Mouse (Mus musculus) heart, embryonic 16.5 days (tissue): ENCODE data around the gene Sgsm1. TPM values are rescaled to one million over a fixed set of nuclear protein-coding genes. Genes with fewer than 3 reads are reported as not detected.
"Not testable (repeated sequence)": the region's sequence is repeated elsewhere in the genome, so short reads cannot be mapped to it uniquely, and the experiment has no call there.

Source experiments
- ATAC-seq: fragments of 200-750 bp; cut with Nextera tagmentation; replicated peaks from 2 replicates; pipeline ENCODE4 v1.8.0; 2017; ENCODE audit warnings: moderate number of reproducible peaks; ENCODE audit not compliant: insufficient read depth, low FRiP score; ENCODE audit errors: extremely low read depth
- H3K27ac ChIP-seq: fragments of 300-500 bp; sonication (generic); 2 replicates; pipeline ENCODE4 v1.5.1; 2014; ENCODE audit warnings: mild to moderate bottlenecking, low read length, control low read depth, moderate library complexity
- H3K27me3 ChIP-seq: fragments of 300-500 bp; sonication (generic); 2 replicates; pipeline ENCODE4 v1.6.1; 2014; ENCODE audit warnings: low read length, mixed read lengths; ENCODE audit not compliant: control insufficient read depth, insufficient read depth
- H3K36me3 ChIP-seq: fragments of 300-500 bp; sonication (generic); 2 replicates; pipeline ENCODE4 v1.6.1; 2014; ENCODE audit not compliant: control insufficient read depth, insufficient read depth
- H3K4me1 ChIP-seq: fragments of 300-500 bp; sonication (generic); 2 replicates; pipeline ENCODE4 v1.6.1; 2014; ENCODE audit warnings: low read length, mixed read lengths; ENCODE audit not compliant: control insufficient read depth, insufficient read depth
- H3K4me2 ChIP-seq: fragments of 300-500 bp; sonication (generic); 2 replicates; pipeline ENCODE4 v1.6.1; 2014; ENCODE audit warnings: low read depth, mild to moderate bottlenecking, control low read depth, low read length
- H3K4me3 ChIP-seq: fragments of 300-500 bp; sonication (generic); 2 replicates; pipeline ENCODE4 v1.5.1; 2014; ENCODE audit warnings: mild to moderate bottlenecking, control low read depth, low read length
- H3K9ac ChIP-seq: fragments of 300-500 bp; sonication (generic); 2 replicates; pipeline ENCODE4 v1.6.1; 2014; ENCODE audit warnings: low read length, control low read depth
- H3K9me3 ChIP-seq: fragments of 300-500 bp; sonication (generic); replicated peaks from 2 replicates; pipeline ENCODE4 v1.6.1; 2016; ENCODE audit warnings: low read length; ENCODE audit not compliant: control insufficient read depth
- WGBS: fragments of 180-500 bp; shearing (Covaris S2); extraction: QIAGEN DNeasy Blood & Tissue Kit; methylation state at CpG from one replicate; pipeline ENCODE4 v1.1.7; 2014; 5-methylcytosine and 5-hydroxymethylcytosine counted together
- polyA plus RNA-seq: library from polyadenylated mRNA; unstranded; fragments of >200 nt; fragmentation: Nextera tagmentation; extraction: Ambion mirVana; gene quantifications from 2 replicates; pipeline ENCODE4 v1.2.1, GENCODE M21; 2015

The Sgsm1 gene
- polyA plus RNA-seq, 1 experiment from 2014 or later, result 1.0 TPM

DNA sequence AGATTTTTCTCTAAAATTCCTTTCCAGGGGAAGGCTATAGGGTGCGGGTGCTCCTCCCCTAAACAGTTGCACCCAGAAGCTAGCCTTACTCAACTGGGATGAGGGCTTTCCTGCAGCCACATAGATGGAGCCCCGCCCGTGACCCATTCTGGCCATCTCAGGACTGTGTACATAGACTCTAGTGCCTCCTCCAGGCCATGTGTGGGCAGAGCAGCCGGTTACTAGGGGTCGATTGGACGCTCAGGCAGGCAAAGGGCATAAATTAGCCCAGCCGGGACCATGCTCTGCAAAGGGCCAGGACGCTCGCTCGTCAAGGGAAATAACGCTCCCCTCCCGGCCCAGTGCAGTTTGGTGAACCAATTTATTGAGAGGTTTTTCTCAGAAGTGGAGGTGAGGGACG is 38.0 kb upstream of the Sgsm1 start:
- Histone ChIP-seq H3K9ac (no peak overlapping the region), H3K27me3 (peaks cover 81% of the 10 kb centered on the region), H3K36me3 (no peaks in the 10 kb centered on the region), H3K4me2 (no peak overlapping the region), H3K27ac (no peak overlapping the region), H3K9me3 (no peaks in the 10 kb centered on the region), H3K4me1 (no peaks in the 10 kb centered on the region), H3K4me3 (no peak overlapping the region)
- 24% methylated on average over 13 of the region's 13 CpGs for WGBS
- no peak for ATAC-seq

DNA sequence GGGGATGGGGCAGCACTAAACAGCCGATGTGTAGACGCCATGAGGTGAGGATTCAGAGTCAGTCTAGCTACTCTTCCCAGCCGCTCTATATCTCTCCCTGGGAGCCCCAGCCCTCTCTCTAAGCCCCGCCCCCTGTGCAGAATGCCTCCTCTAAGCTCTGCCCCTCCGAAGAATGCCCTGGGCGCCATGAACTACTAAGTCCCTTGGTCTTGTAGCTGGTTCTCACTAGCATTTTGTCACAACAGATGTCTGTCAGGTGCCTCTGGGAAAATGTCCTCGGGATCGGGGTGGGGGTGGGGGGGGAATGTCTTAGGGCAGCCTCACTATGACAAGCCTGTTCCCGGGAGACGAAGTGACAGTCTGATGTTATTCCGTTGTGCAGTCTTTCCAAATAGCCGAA is 37.0 kb upstream of the Sgsm1 start:
- Histone ChIP-seq H3K27me3 (peaks cover 73% of the 10 kb centered on the region), H3K36me3 (no peaks in the 10 kb centered on the region), H3K9me3 (no peaks in the 10 kb centered on the region), H3K9ac (no peak overlapping the region), H3K4me2 (no peak overlapping the region), H3K4me1 (no peaks in the 10 kb centered on the region), H3K27ac (no peak overlapping the region), H3K4me3 (no peak overlapping the region)
- WGBS, result 29% methylated on average over 12 of the region's 12 CpGs
- no peak for ATAC-seq

DNA sequence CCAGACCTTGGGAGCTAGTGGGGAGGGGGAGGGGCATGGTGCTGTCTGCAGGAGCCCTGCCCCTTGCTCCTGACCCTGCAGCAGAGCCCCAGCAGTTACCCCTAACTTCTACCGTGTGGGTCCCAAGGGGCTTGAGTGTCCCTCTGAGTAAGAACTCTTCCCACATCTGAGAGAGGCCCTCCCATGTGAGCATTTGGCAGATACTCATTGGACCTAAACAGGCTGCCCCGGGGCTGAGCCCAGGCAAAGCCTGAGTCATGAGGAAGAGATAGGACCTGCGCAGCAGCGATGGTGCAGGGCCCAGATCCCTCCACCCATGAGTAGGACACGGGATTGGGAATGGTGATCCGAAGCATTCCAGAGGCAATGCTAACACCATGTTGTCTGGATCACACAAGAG is 36.1 kb upstream of the Sgsm1 start:
- not testable (repeated sequence) for H3K4me2 ChIP-seq, ATAC-seq, H3K4me3 ChIP-seq, H3K36me3 ChIP-seq, H3K9ac ChIP-seq, H3K4me1 ChIP-seq, H3K9me3 ChIP-seq, H3K27ac ChIP-seq
- 34% methylated on average over 6 of the region's 6 CpGs for WGBS
- H3K27me3 ChIP-seq, result peaks cover 72% of the 10 kb centered on the region

DNA sequence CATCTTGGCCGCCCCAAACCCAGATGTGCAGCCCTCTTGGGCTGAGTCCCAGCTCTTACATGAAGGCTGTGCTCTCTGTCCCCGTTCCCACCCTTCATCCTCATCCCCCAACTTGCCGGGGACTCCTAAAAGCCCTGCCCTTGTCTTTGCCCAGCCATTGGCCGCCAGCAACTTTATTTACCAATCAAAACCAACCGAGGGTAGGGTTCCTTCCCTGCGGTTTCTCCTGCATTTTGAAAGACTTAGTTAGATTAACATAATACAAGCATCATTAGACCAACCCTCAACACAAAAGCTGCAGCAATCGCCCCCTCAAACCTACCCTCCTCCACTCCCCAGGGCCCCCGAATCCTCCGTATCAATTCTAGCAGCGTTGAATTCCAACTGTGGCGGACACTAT is 35.2 kb upstream of the Sgsm1 start:
- peaks cover 71% of the 10 kb centered on the region for H3K27me3 ChIP-seq
- 11% methylated on average over 11 of the region's 11 CpGs for WGBS

DNA sequence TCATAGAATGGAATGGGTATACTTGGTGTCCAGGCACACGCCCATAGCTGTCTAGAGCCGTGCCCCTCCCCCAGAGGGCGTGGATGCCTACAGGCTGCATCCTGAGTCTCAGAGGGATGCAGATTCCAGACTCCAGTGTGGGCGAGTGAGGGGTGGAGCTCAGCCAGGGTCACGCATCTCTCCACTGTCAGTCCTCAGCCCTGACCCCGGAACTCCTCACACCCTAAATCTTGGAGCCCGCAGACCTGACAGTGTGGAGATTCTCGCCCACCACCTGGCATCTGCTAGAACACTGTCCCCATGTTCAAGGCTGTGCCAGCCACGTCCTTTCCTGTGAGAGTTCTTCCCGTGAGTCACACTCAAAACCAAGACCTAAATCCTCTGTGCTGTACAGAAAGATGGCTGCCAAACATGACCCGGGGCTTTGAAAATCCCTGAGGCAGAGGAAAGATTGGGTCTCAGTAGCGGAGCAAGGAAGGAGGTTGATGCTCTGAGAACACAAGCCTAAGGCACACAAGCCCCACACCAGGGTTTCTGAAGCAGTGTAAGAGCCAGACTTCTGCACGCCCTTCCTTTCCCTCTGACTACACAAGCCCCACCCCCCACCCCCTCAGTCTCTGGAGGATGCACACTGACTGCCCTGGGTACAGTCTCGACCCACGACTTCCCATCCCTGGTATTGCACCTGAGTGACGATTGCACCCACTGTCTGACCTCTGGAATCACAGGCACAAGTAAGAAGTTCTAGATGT is 34.2 kb upstream of the Sgsm1 start:
- H3K9me3 ChIP-seq, result no peaks in the 10 kb centered on the region
- H3K27ac ChIP-seq, result no peak overlapping the region
- peaks cover 63% of the 10 kb centered on the region for H3K27me3 ChIP-seq
- H3K4me1 ChIP-seq, result no peaks in the 10 kb centered on the region
- no peak overlapping the region for H3K9ac ChIP-seq
- H3K4me2 ChIP-seq, result no peak overlapping the region
- H3K4me3 ChIP-seq, result no peak overlapping the region
- ATAC-seq, result no peak
- no peaks in the 10 kb centered on the region for H3K36me3 ChIP-seq
- 30% methylated on average over 16 of the region's 16 CpGs for WGBS

More for the DNA sequence above, 35.2 kb upstream of the Sgsm1 start:
- no peak overlapping the region for H3K4me3 ChIP-seq
- H3K36me3 ChIP-seq, result no peaks in the 10 kb centered on the region
- H3K9me3 ChIP-seq, result no peaks in the 10 kb centered on the region
- no peak overlapping the region for H3K9ac ChIP-seq
- no peak for ATAC-seq
- no peak overlapping the region for H3K27ac ChIP-seq
- no peaks in the 10 kb centered on the region for H3K4me1 ChIP-seq
- H3K4me2 ChIP-seq, result no peak overlapping the region

DNA sequence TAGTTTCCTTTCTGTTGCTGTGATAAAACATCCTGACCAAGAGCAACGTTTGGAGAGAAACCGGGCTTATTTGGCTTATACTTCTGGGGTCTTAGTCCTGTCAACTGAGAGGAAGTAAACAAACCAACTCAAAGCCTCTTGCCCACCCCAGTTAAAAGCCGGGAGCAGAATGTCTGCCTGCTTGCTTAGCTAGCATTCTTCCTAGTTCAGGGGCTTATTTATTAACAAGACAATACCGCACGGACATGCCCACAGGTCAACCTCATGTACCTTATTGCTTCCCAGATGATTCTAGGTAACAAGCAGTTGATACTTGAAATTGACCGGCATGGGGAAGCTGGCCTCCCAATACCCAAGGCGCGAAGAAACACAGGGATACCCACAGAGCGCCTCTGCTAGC is 25.7 kb upstream of the Sgsm1 start:
- peaks cover 4% of the 10 kb centered on the region; the same call in 1 of the 2 replicates for H3K9me3 ChIP-seq
- no peak for ATAC-seq
- H3K9ac ChIP-seq, result no peak overlapping the region
- 0 out of 2 replicates have a peak overlapping the region, but pooled peaks have one; percentile 43 for H3K4me2 ChIP-seq
- no peaks in the 10 kb centered on the region for H3K36me3 ChIP-seq
- H3K27ac ChIP-seq, result no peak overlapping the region
- 29% methylated on average over 9 of the region's 9 CpGs for WGBS
- no peaks in the 10 kb centered on the region for H3K4me1 ChIP-seq
- H3K27me3 ChIP-seq, result peaks cover 75% of the 10 kb centered on the region
- peak overlapping the region; percentile 37 for H3K4me3 ChIP-seq

DNA sequence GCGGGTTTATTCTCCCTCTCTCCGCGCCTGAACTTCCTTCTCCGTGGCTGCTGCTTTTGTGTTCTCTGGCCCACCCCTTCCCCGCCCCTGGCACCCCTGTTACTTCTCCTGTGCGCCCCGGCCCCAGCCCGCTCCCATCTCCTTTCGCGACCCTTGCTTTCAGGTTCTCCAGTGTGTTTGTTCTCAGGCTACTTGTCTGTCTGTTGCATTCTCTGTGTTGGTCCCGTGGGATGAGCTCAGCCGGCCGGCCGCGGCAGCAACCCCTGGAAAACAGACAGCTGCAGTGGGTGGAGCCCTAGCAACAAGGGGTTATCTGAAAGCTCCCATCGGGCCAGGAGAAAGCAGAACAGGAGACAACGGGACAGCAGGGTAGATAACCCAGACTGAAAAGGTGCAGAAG is 25.1 kb upstream of the Sgsm1 start:
- WGBS, result under 1% methylated on average over 17 of the region's 17 CpGs
- no peaks in the 10 kb centered on the region for H3K36me3 ChIP-seq
- H3K4me2 ChIP-seq, result peak overlapping the region; percentile 43; the same call in 1 of the 2 replicates
- no peak overlapping the region for H3K27ac ChIP-seq
- H3K4me3 ChIP-seq, result peak overlapping the region; percentile 37
- H3K9ac ChIP-seq, result no peak overlapping the region
- no peak for ATAC-seq
- H3K27me3 ChIP-seq, result peaks cover 73% of the 10 kb centered on the region
- peaks cover 4% of the 10 kb centered on the region; the same call in 1 of the 2 replicates for H3K9me3 ChIP-seq
- no peaks in the 10 kb centered on the region for H3K4me1 ChIP-seq

DNA sequence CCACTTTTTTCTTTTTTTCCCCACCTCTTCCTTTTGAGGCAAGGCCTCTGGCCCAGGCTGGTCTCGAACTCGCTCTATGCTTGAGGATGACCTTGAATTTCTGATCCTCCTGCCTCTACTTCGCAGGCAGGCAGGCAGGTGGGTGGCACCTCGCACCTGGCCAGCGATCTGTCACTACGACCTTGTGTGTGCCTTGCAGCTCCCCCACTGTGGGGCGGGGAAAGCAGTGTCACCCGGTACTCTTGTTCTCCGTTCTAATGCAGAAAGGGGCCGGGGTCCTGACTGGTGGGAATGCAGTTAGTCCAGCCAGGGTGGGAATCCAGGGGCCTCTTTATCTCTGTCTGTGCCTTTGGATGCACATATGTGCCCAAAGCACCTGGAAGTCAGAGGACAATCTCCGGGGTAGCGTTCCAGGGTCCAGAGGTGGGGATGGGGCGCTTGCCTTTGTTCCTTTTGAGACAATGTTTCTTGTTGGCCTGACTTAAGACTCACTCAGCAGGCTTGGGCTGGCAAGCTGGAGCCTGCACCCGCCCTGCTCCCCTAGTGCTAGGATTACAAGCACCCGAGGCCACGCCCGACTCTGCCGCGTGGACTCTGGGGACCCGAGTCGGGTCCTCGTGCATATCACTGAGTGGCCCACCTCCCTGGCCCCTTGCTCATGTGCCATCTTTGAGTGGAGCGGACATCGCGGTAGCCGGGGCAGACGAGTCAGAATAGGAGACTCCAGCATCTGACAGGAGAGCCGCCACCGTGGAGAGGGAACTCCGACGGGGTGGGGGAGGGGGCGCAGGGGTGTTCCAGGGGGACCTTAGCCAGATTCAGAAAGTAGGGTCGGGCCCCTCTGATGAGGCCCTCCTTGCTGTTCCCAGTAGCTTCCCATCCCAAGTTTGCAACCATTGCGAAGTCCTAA is 24.3 kb upstream of the Sgsm1 start:
- H3K4me2 ChIP-seq, result peak overlapping the region; percentile 43; the same call in 1 of the 2 replicates
- no peak for ATAC-seq
- no peaks in the 10 kb centered on the region for H3K36me3 ChIP-seq
- no peak overlapping the region for H3K9ac ChIP-seq
- no peaks in the 10 kb centered on the region for H3K4me1 ChIP-seq
- H3K27me3 ChIP-seq, result peaks cover 72% of the 10 kb centered on the region
- H3K4me3 ChIP-seq, result peak overlapping the region; percentile 37
- H3K27ac ChIP-seq, result no peak overlapping the region
- 8% methylated on average over 34 of the region's 34 CpGs for WGBS
- peaks cover 4% of the 10 kb centered on the region; the same call in 1 of the 2 replicates for H3K9me3 ChIP-seq

DNA sequence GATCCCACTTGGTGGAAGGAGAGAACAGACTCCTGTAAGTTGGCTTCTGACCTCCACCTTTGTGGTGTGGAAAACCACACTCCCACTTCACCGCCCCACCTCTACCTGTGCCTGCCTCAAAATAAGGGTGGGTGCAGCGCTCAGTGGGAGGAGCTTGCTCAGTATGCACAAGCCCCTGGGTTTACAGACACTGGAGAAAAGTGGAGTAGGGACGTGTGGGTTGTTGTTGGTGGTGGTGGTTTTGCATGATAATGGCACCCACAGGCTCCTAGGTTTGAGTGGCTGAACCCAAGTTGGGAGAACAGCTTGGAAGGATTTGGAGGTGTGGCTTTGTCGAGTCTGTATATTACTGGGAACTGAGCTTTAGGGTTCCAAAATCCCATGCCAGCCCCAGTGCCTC is 22.3 kb upstream of the Sgsm1 start:
- Histone ChIP-seq H3K9ac (no peak overlapping the region), H3K4me3 (no peak overlapping the region), H3K36me3 (no peaks in the 10 kb centered on the region), H3K4me1 (no peaks in the 10 kb centered on the region), H3K4me2 (no peak overlapping the region), H3K27ac (no peak overlapping the region), H3K9me3 (peaks cover 12% of the 10 kb centered on the region), H3K27me3 (peaks cover 56% of the 10 kb centered on the region)
- ATAC-seq, result no peak
- WGBS, result 46% methylated on average over 4 of the region's 4 CpGs
